Mouse (Mus musculus): ENCODE measurements around the gene Alg9. TPM values are rescaled to one million over a fixed set of nuclear protein-coding genes. Genes with fewer than 3 reads are reported as not detected.

Alg9 gene
- polyA plus RNA-seq (2014; fragmentation: Illumina TruSeq; extraction: RNeasy Lipid Tissue Mini Kit (QIAGEN cat#74804); ENCODE audit: low read depth, low replicate concordance) = 9.2 TPM

GRCm38 (mm10) chr9:50774991-50775612, at the start of gene Alg9, which contains the start of gene 1110032A03Rik:
Gene Alg9 (plus strand): TSS chr9:50775019.
Gene 1110032A03Rik (minus strand): TSS chr9:50775520.

GRCm38 (mm10) chr9:50738914-50739870, 35.6 kb upstream of the Alg9 start, which contains the start of gene Dixdc1:
Gene Dixdc1 (minus strand): TSS chr9:50739517.

GRCm38 (mm10) chr9:50746214-50746677, 28.6 kb upstream of the Alg9 start, which contains the start of gene 2310030G06Rik:
Gene 2310030G06Rik (minus strand): TSS chr9:50746536.

GRCm38 (mm10) chr9:50751323-50751722, 23.5 kb upstream of the Alg9 start, which contains the start of gene Cryab:
Gene Cryab (plus strand): TSS chr9:50751325.

DNA sequence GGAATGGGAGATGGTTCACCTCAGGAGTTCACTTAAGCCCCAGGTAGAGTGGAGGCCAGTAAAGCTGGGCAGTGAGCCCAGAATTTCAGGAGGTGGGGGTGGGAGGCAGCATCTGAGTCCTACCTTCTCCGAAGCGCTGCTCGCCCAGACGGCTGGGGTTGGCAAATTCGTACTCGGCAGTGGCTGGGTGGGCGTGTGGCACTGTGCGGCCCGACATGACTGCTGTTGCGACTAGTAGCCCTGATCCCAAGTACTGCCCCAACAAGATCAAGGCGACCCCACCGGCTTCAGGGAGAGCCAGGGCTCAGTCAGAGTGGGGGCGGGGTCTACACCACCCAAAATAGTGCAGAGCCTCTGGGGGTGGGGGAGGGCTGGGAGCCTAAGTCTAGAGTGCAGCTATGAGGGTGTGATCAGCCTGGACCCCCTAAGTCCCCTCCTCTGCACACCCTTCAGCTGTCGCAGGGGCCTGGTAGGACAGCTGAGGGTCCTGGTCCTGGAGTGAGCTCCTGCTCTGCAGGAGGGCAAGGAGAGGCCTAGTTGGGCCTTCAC, 22.7 kb upstream of the Alg9 start, which contains the start of gene Hspb2:
Gene Hspb2, minus strand, starts transcription at position 301 of the 549 bp plus-strand sequence.

GRCm38 (mm10) chr9:50768107-50769002, 6.5 kb upstream of the Alg9 start, which contains the start of gene Fdxacb1:
Gene Fdxacb1 (plus strand): TSS chr9:50768236.

DNA sequence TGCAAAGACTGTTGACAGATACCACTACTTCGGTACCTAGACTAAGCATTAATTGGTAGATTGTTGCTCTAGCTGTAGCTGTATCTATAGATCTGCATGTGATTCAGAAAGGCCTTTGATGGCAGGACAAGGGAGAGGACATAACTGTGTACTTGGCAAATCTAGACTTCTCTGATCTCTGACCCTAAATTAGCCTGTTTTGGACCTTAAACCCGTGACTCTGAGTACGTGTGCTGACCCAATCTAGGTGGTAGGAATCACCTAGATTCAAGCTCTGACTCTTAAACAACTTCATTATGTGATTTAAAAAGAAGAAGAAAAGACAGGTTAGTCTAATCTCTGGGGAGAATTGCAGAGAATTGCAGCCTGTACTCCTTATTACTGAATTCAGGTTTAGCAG, 70.3 kb downstream of the Alg9 start, which contains the start of gene Ppp2r1b:
Gene Ppp2r1b, plus strand, starts transcription at position 221 of the 400 bp plus-strand sequence.

Other genes starting within 250 kb of the Alg9 start
- 83.2 TPM for gene Pts, start 246.3 kb upstream of the Alg9 start, polyA plus RNA-seq (2014; fragmentation: Illumina TruSeq; extraction: RNeasy Lipid Tissue Mini Kit (QIAGEN cat#74804); ENCODE audit: low read depth, low replicate concordance)
- 2.7 TPM for gene Il18, start 220.2 kb upstream of the Alg9 start, polyA plus RNA-seq (2014; fragmentation: Illumina TruSeq; extraction: RNeasy Lipid Tissue Mini Kit (QIAGEN cat#74804); ENCODE audit: low read depth, low replicate concordance)
- gene Bco2, start 219.8 kb upstream of the Alg9 start, polyA plus RNA-seq (2014; fragmentation: Illumina TruSeq; extraction: RNeasy Lipid Tissue Mini Kit (QIAGEN cat#74804); ENCODE audit: low read depth, low replicate concordance) = 0.29 TPM
- gene Tex12, start 213.7 kb upstream of the Alg9 start, polyA plus RNA-seq (2014; fragmentation: Illumina TruSeq; extraction: RNeasy Lipid Tissue Mini Kit (QIAGEN cat#74804); ENCODE audit: low read depth, low replicate concordance) = not detected
- gene Sdhd, start 171.2 kb upstream of the Alg9 start, polyA plus RNA-seq (2014; fragmentation: Illumina TruSeq; extraction: RNeasy Lipid Tissue Mini Kit (QIAGEN cat#74804); ENCODE audit: low read depth, low replicate concordance) = 841 TPM
- 365 TPM for gene Timm8b, start 171.1 kb upstream of the Alg9 start, polyA plus RNA-seq (2014; fragmentation: Illumina TruSeq; extraction: RNeasy Lipid Tissue Mini Kit (QIAGEN cat#74804); ENCODE audit: low read depth, low replicate concordance)
- 2.1 TPM for gene Pih1d2, start 157.7 kb upstream of the Alg9 start, polyA plus RNA-seq (2014; fragmentation: Illumina TruSeq; extraction: RNeasy Lipid Tissue Mini Kit (QIAGEN cat#74804); ENCODE audit: low read depth, low replicate concordance)
- gene Nkapd1, start 157.6 kb upstream of the Alg9 start, polyA plus RNA-seq (2014; fragmentation: Illumina TruSeq; extraction: RNeasy Lipid Tissue Mini Kit (QIAGEN cat#74804); ENCODE audit: low read depth, low replicate concordance) = 10.0 TPM
- gene Dlat, start 115.2 kb upstream of the Alg9 start, polyA plus RNA-seq (2014; fragmentation: Illumina TruSeq; extraction: RNeasy Lipid Tissue Mini Kit (QIAGEN cat#74804); ENCODE audit: low read depth, low replicate concordance) = 316 TPM
- gene Dixdc1, start 35.5 kb upstream of the Alg9 start, polyA plus RNA-seq (2014; fragmentation: Illumina TruSeq; extraction: RNeasy Lipid Tissue Mini Kit (QIAGEN cat#74804); ENCODE audit: low read depth, low replicate concordance) = 4.7 TPM
- gene 2310030G06Rik, start 28.5 kb upstream of the Alg9 start, polyA plus RNA-seq (2014; fragmentation: Illumina TruSeq; extraction: RNeasy Lipid Tissue Mini Kit (QIAGEN cat#74804); ENCODE audit: low read depth, low replicate concordance) = 11.4 TPM
- gene Cryab, start 23.7 kb upstream of the Alg9 start, polyA plus RNA-seq (2014; fragmentation: Illumina TruSeq; extraction: RNeasy Lipid Tissue Mini Kit (QIAGEN cat#74804); ENCODE audit: low read depth, low replicate concordance) = 3,470 TPM
- 187 TPM for gene Hspb2, start 22.7 kb upstream of the Alg9 start, polyA plus RNA-seq (2014; fragmentation: Illumina TruSeq; extraction: RNeasy Lipid Tissue Mini Kit (QIAGEN cat#74804); ENCODE audit: low read depth, low replicate concordance)
- gene Fdxacb1, start 6.8 kb upstream of the Alg9 start, polyA plus RNA-seq (2014; fragmentation: Illumina TruSeq; extraction: RNeasy Lipid Tissue Mini Kit (QIAGEN cat#74804); ENCODE audit: low read depth, low replicate concordance) = 4.2 TPM
- 26.6 TPM for gene 1110032A03Rik, start 501 bp downstream of the Alg9 start, polyA plus RNA-seq (2014; fragmentation: Illumina TruSeq; extraction: RNeasy Lipid Tissue Mini Kit (QIAGEN cat#74804); ENCODE audit: low read depth, low replicate concordance)
- 6.4 TPM for gene Ppp2r1b, start 70.3 kb downstream of the Alg9 start, polyA plus RNA-seq (2014; fragmentation: Illumina TruSeq; extraction: RNeasy Lipid Tissue Mini Kit (QIAGEN cat#74804); ENCODE audit: low read depth, low replicate concordance)
- 14.8 TPM for gene Sik2, start 234.1 kb downstream of the Alg9 start, polyA plus RNA-seq (2014; fragmentation: Illumina TruSeq; extraction: RNeasy Lipid Tissue Mini Kit (QIAGEN cat#74804); ENCODE audit: low read depth, low replicate concordance)

All from heart, adult 10 weeks (tissue).